Mouse (Mus musculus) midbrain, embryonic 16.5 days (tissue): ENCODE results near the gene Gm26920. TPM values are rescaled to one million over a fixed set of nuclear protein-coding genes. Genes with fewer than 3 reads are reported as not detected.

Experiments used
- ATAC-seq: fragments of 200-750 bp; cut with Nextera tagmentation; 2 replicates; pipeline ENCODE4 v1.8.0; 2017; ENCODE audit warnings: moderate TSS enrichment
- H3K27ac ChIP-seq: fragments of 300-500 bp; sonication (generic); 2 replicates; pipeline ENCODE4 v1.5.1; 2014; ENCODE audit warnings: mild to moderate bottlenecking, low read length, mixed read lengths
- H3K27me3 ChIP-seq: fragments of 300-500 bp; sonication (generic); 2 replicates; pipeline ENCODE4 v1.6.1; 2014; ENCODE audit warnings: low read depth, low read length, mixed read lengths; ENCODE audit not compliant: control insufficient read depth, insufficient read depth
- H3K36me3 ChIP-seq: fragments of 300-500 bp; sonication (generic); 2 replicates; pipeline ENCODE4 v1.6.1; 2014; ENCODE audit warnings: mild to moderate bottlenecking, low read length, moderate library complexity, mixed read lengths; ENCODE audit not compliant: control insufficient read depth, insufficient read depth
- H3K4me1 ChIP-seq: fragments of 300-500 bp; sonication (generic); 2 replicates; pipeline ENCODE4 v1.6.1; 2014; ENCODE audit warnings: mild to moderate bottlenecking, low read length, mixed read lengths; ENCODE audit not compliant: control insufficient read depth, insufficient read depth
- H3K4me2 ChIP-seq: fragments of 300-500 bp; sonication (generic); 2 replicates; pipeline ENCODE4 v1.6.1; 2014; ENCODE audit warnings: mild to moderate bottlenecking, low read length, mixed read lengths
- H3K4me3 ChIP-seq: fragments of 300-500 bp; sonication (generic); 2 replicates; pipeline ENCODE4 v1.5.1; 2014; ENCODE audit warnings: low read depth, mild to moderate bottlenecking, low read length, moderate library complexity, mixed read lengths
- H3K9ac ChIP-seq: fragments of 300-500 bp; sonication (generic); 2 replicates; pipeline ENCODE4 v1.6.1; 2014; ENCODE audit warnings: low read depth, low read length, mixed read lengths
- H3K9me3 ChIP-seq: fragments of 300-500 bp; sonication (generic); replicated peaks from 2 replicates; pipeline ENCODE4 v1.6.1; 2014; ENCODE audit warnings: mild to moderate bottlenecking, low read length, mixed read lengths; ENCODE audit not compliant: control insufficient read depth, poor library complexity, severe bottlenecking
- WGBS: fragments of 180-500 bp; shearing (Covaris S2); extraction: QIAGEN DNeasy Blood & Tissue Kit; methylation state at CpG from one replicate; pipeline ENCODE4 v1.1.7; 2014; 5-methylcytosine and 5-hydroxymethylcytosine counted together
- polyA plus RNA-seq: library from polyadenylated mRNA; unstranded; fragments of >200 nt; fragmentation: Nextera tagmentation; extraction: Ambion mirVana; gene quantifications from 2 replicates; pipeline ENCODE4 v1.2.1, GENCODE M21; 2015

The Gm26920 gene
- polyA plus RNA-seq, 1 experiment from 2014 or later: 3.2 TPM

GRCm38 (mm10) chr7:30031379-30031778 lies 58.8 kb downstream of the Gm26920 start:
- Histone ChIP-seq H3K4me1 (no peaks in the 10 kb centered on the region), H3K4me3 (no peak overlapping the region), H3K9me3 (no peaks in the 10 kb centered on the region), H3K4me2 (no peak overlapping the region), H3K27ac (no peak overlapping the region), H3K27me3 (no peaks in the 10 kb centered on the region), H3K36me3 (peaks cover 3% of the 10 kb centered on the region; the same call in 1 of the 2 replicates), H3K9ac (no peak overlapping the region)
- ATAC-seq: no peak
- WGBS: 65% methylated on average over 3 of the region's 3 CpGs

- Histone ChIP-seq H3K4me1 (no peaks in the 10 kb centered on the region), H3K27ac (no peak overlapping the region), H3K27me3 (no peaks in the 10 kb centered on the region), H3K9me3 (no peaks in the 10 kb centered on the region), H3K9ac (no peak overlapping the region), H3K4me2 (no peak overlapping the region), H3K4me3 (no peak overlapping the region), H3K36me3 (peaks cover 6% of the 10 kb centered on the region; the same call in 1 of the 2 replicates)
- 30% methylated on average over 6 of the region's 6 CpGs for WGBS
- ATAC-seq: no peak
Measured at GRCm38 (mm10) chr7:30030677-30031076, 59.5 kb downstream of the Gm26920 start.

DNA sequence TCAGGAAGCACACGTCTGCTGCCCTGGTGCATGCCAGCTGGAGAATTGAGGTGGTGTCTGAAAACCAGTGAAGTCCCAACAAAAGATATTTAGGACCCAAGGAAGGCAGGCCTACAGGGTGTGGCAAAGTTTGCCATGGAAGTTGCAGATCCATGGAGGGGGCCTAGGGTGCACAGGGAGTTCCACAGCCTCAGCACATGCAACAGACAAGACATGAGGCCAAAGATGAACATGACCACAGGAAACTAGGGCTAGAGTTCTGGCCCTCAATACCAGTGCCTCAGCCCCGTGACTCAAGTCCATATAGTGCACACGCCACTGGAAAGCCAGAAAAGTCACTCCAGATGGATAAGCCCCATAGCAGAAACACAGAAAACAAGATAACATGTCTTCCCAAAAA lies 61.6 kb downstream of the Gm26920 start:
- Histone ChIP-seq H3K4me1 (no peaks in the 10 kb centered on the region), H3K9ac (no peak overlapping the region), H3K27me3 (no peaks in the 10 kb centered on the region), H3K4me2 (no peak overlapping the region), H3K36me3 (peaks cover 17% of the 10 kb centered on the region), H3K9me3 (no peaks in the 10 kb centered on the region), H3K4me3 (no peak overlapping the region), H3K27ac (no peak overlapping the region)
- no peak for ATAC-seq
- 92% methylated on average over 3 of the region's 3 CpGs for WGBS

DNA sequence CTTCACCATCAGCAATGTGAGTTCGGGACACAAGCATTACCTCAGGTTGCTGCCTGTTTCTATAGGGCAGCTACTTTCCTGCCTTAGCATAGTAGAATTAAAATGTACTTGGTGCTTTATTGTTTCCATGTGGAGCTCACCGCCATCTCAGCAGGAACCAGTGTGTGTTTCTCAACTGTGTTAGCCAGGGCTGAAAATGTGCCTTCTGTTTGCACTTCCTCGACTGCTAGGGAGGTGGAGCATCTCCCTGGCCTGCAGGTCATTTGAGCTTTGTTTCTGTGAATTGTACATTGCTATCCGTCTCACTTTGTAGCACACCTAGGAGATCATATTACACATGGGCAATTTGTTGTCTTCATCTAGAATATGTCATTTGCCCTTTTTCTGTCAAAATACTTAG lies 62.9 kb downstream of the Gm26920 start:
- Histone ChIP-seq H3K4me3 (no peak overlapping the region), H3K36me3 (peaks cover 29% of the 10 kb centered on the region)
- 84% methylated on average over 4 of the region's 4 CpGs for WGBS

GRCm38 (mm10) chr7:30025358-30025757 lies 64.9 kb downstream of the Gm26920 start:
- H3K36me3 ChIP-seq: peaks cover 36% of the 10 kb centered on the region
- no peak overlapping the region for H3K4me3 ChIP-seq
- no peaks in the 10 kb centered on the region for H3K9me3 ChIP-seq
- no peak overlapping the region for H3K9ac ChIP-seq
- 86% methylated on average over 5 of the region's 5 CpGs for WGBS
- no peak overlapping the region for H3K4me2 ChIP-seq
- H3K27me3 ChIP-seq: no peaks in the 10 kb centered on the region
- no peak for ATAC-seq
- H3K27ac ChIP-seq: no peak overlapping the region
- no peaks in the 10 kb centered on the region for H3K4me1 ChIP-seq

More for the DNA sequence above, 62.9 kb downstream of the Gm26920 start:
- Histone ChIP-seq H3K27ac (no peak overlapping the region), H3K27me3 (no peaks in the 10 kb centered on the region), H3K9ac (no peak overlapping the region), H3K4me2 (no peak overlapping the region), H3K9me3 (no peaks in the 10 kb centered on the region), H3K4me1 (no peaks in the 10 kb centered on the region)
- ATAC-seq: no peak

DNA sequence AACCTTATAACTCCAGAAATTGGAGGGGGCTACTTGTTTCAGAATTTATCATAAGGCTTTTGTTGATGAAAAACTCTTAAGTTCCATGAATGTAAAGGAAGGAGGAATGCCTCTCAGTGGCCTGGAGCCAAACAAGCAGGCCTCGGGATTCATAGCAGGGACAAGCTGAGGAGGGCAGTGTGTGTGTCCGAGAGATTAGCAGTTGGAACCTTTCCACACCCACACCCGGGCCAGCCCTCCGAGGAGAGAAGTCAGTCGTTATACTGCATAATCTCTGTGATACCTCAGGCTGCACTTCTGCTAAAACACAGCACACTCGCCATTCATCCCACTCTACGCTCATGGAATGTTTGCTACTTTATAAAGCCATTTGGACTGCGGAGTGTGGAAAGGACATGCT lies 66.4 kb downstream of the Gm26920 start:
- no peaks in the 10 kb centered on the region for H3K27me3 ChIP-seq
- no peak overlapping the region for H3K4me2 ChIP-seq
- H3K4me3 ChIP-seq: no peak overlapping the region
- no peak for ATAC-seq
- WGBS: 92% methylated on average over 8 of the region's 8 CpGs
- no peak overlapping the region for H3K27ac ChIP-seq
- no peaks in the 10 kb centered on the region for H3K9me3 ChIP-seq
- peaks cover 36% of the 10 kb centered on the region for H3K36me3 ChIP-seq
- H3K9ac ChIP-seq: no peak overlapping the region
- H3K4me1 ChIP-seq: no peaks in the 10 kb centered on the region

DNA sequence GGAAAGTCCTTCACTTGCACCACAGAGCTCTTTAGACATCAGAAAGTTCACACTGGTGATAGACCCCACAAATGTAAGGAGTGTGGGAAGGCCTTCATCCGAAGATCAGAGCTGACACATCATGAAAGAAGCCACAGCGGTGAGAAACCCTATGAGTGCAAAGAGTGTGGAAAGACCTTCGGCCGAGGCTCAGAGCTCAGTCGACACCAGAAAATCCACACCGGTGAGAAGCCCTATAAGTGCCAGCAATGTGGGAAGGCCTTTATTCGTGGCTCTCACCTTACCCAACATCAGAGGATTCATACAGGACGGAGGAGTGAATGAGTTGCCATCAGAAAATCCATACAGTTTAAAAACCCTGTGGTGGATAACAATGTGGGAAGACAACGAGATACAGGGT lies 66.9 kb downstream of the Gm26920 start:
- Histone ChIP-seq H3K9me3 (no peaks in the 10 kb centered on the region), H3K36me3 (peaks cover 38% of the 10 kb centered on the region), H3K4me3 (no peak overlapping the region), H3K27ac (no peak overlapping the region), H3K4me1 (no peaks in the 10 kb centered on the region), H3K9ac (no peak overlapping the region), H3K4me2 (no peak overlapping the region), H3K27me3 (no peaks in the 10 kb centered on the region)
- ATAC-seq: no peak
- WGBS: 97% methylated on average over 9 of the region's 9 CpGs

GRCm38 (mm10) chr7:30019543-30019942 lies 70.7 kb downstream of the Gm26920 start:
- no peak overlapping the region for H3K27ac ChIP-seq
- H3K9ac ChIP-seq: no peak overlapping the region
- no peak for ATAC-seq
- H3K4me3 ChIP-seq: no peak overlapping the region
- WGBS: 97% methylated on average over 2 of the region's 2 CpGs
- peaks cover 45% of the 10 kb centered on the region for H3K36me3 ChIP-seq
- H3K4me1 ChIP-seq: no peaks in the 10 kb centered on the region
- no peak overlapping the region for H3K4me2 ChIP-seq
- no peaks in the 10 kb centered on the region for H3K27me3 ChIP-seq
- H3K9me3 ChIP-seq: no peaks in the 10 kb centered on the region

DNA sequence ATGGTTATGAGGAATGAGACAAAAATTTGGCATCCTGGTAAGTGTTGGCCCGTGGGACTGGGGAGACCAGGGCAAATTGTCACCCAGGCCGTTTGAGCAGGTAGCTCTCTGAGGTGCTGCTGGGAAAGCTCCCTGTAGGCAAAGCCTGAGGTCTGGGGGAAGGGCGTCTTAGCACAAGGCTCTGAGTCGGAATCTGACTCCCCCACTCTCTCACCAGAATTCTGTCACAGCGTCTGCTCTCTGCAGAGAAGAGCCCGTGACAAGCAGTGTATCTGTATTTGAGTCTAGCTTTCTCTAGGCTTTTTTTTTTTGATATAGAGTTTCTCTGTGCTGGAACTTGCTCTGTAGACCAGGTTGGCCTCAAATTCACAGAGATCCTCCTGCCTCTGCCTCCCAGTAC lies 73.0 kb downstream of the Gm26920 start:
- no peak overlapping the region for H3K4me2 ChIP-seq
- no peak overlapping the region for H3K27ac ChIP-seq
- no peak for ATAC-seq
- no peaks in the 10 kb centered on the region for H3K27me3 ChIP-seq
- no peak overlapping the region for H3K4me3 ChIP-seq
- H3K9me3 ChIP-seq: no peaks in the 10 kb centered on the region
- 93% methylated on average over 6 of the region's 6 CpGs for WGBS
- no peaks in the 10 kb centered on the region for H3K4me1 ChIP-seq
- no peak overlapping the region for H3K9ac ChIP-seq
- peaks cover 26% of the 10 kb centered on the region for H3K36me3 ChIP-seq
